Mouse (Mus musculus) neural tube, embryonic 12.5 days (tissue): ENCODE measurements around the gene Cnn2. TPM values are rescaled to one million over a fixed set of nuclear protein-coding genes. Genes with fewer than 3 reads are reported as not detected.

Experiments
- ATAC-seq: fragments of 200-750 bp; cut with Nextera tagmentation; 2 replicates; pipeline ENCODE4 v1.8.0; 2017; ENCODE audit warnings: low read depth, mild to moderate bottlenecking, moderate TSS enrichment, moderate library complexity; ENCODE audit not compliant: low FRiP score
- H3K27ac ChIP-seq: fragments of 300-500 bp; sonication (generic); 2 replicates; pipeline ENCODE4 v1.5.1; 2016
- H3K27me3 ChIP-seq: fragments of 300-500 bp; sonication (generic); replicated peaks from 2 replicates; pipeline ENCODE4 v1.6.1; 2016; ENCODE audit warnings: mild to moderate bottlenecking
- H3K36me3 ChIP-seq: fragments of 300-500 bp; sonication (generic); 2 replicates; pipeline ENCODE4 v1.6.1; 2016; ENCODE audit warnings: mild to moderate bottlenecking
- H3K4me1 ChIP-seq: fragments of 300-500 bp; sonication (generic); 2 replicates; pipeline ENCODE4 v1.6.1; 2016
- H3K4me2 ChIP-seq: fragments of 300-500 bp; sonication (generic); replicated peaks from 2 replicates; pipeline ENCODE4 v1.6.1; 2016; ENCODE audit warnings: mild to moderate bottlenecking
- H3K4me3 ChIP-seq: fragments of 300-500 bp; sonication (generic); 2 replicates; pipeline ENCODE4 v1.5.1; 2016
- H3K9ac ChIP-seq: fragments of 300-500 bp; sonication (generic); 2 replicates; pipeline ENCODE4 v1.6.1; 2016; ENCODE audit warnings: mild to moderate bottlenecking
- H3K9me3 ChIP-seq: fragments of 300-500 bp; sonication (generic); 2 replicates; pipeline ENCODE4 v1.6.1; 2016; ENCODE audit warnings: mild to moderate bottlenecking
- WGBS: fragments of 180-500 bp; shearing (Covaris S2); methylation state at CpG from one replicate; pipeline ENCODE4 v1.1.7; 2016; 5-methylcytosine and 5-hydroxymethylcytosine counted together
- polyA plus RNA-seq: library from polyadenylated mRNA; unstranded; fragments of >200 nt; fragmentation: Nextera tagmentation; extraction: Ambion mirVana; gene quantifications from 2 replicates; pipeline ENCODE4 v1.2.1, GENCODE M21; 2016

Gene Cnn2
- polyA plus RNA-seq, 1 experiment from 2014 or later = 107 TPM

DNA sequence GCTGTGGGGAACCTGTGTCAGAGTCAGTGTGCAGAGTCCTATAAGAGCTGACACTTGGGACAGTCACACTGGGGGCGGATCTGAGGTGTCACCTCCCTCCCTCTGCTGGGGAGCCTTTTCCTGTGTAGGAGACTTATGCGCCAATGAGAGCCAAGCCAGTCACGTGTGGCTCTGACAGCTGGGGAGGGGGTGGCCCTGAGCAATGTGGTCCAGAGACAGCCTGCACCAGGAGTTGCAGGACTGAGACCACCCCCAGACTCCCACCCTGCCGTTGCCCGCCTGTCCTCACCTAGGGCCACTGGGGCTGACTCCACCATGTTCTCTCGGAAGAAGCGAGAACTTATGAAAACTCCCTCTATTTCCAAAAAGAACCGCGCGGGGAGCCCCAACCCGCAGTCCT, 28.1 kb downstream of the Cnn2 start, which contains the start of gene Arhgap45:
Gene Arhgap45 (plus strand): TSS at position 143 of the 400 bp plus-strand sequence.
- WGBS = 67% methylated on average over 11 of the region's 11 CpGs

DNA sequence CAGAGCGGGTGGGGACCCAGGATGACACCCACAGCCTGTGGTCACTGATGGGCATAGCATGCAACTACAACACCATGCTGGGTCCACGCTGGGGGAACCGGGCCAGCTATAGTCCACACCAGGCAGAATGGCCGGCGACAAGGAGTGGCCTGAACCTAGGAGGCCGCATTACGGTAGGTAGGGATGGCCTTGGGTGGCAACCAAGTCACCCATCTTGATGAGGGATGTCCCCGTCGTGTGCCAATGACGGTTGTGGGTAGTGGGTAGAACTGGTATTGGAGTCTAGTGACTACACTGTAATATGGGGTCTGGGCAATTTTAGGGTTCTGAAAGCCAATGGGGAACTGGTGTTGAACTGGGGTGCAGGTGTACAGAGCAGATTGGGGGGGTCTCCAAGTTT, 28.5 kb downstream of the Cnn2 start:
- Histone ChIP-seq H3K4me2 (no peak overlapping the region), H3K27me3 (peaks cover 87% of the 10 kb centered on the region), H3K9me3 (no peaks in the 10 kb centered on the region), H3K4me3 (no peak overlapping the region), H3K36me3 (peaks cover 15% of the 10 kb centered on the region), H3K4me1 (peaks cover 10% of the 10 kb centered on the region), H3K27ac (no peak overlapping the region), H3K9ac (no peak overlapping the region)
- 83% methylated on average over 10 of the region's 10 CpGs for WGBS
- no peak for ATAC-seq

More for the DNA sequence above, 28.1 kb downstream of the Cnn2 start, which contains the start of gene Arhgap45:
- Histone ChIP-seq H3K4me1 (peaks cover 10% of the 10 kb centered on the region), H3K4me3 (no peak within 1 kb of the TSS), H3K27me3 (peaks cover 91% of the 10 kb centered on the region), H3K4me2 (no peak within 1 kb of the TSS), H3K36me3 (peaks cover 19% of the 10 kb centered on the region), H3K9ac (no peak within 1 kb of the TSS), H3K9me3 (peaks cover 2% of the 10 kb centered on the region; the same call in 1 of the 2 replicates), H3K27ac (no peak within 1 kb of the TSS)
- ATAC-seq = no peak

DNA sequence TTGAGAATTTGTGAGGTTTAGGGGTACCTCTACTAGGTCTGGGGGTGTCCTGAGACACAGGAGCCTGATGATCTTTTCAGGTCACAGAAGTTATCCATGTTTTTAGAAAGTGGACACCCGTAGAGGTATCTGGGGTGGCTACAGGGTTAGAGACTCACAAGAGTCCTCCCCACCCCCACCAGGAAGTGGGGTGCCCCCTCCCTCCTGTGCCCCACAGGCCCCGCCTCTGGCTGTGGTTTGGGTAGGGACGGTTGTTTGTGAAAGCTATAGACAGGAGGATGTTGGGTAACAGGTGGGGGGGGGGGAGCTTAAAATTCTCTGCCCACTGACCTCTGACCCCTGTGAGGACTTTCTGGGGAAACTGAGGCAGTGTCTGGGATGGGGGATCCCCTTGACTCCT, 29.0 kb downstream of the Cnn2 start:
- H3K27me3 ChIP-seq = peaks cover 83% of the 10 kb centered on the region
- no peak for ATAC-seq
- peaks cover 10% of the 10 kb centered on the region for H3K4me1 ChIP-seq
- H3K4me3 ChIP-seq = no peak overlapping the region
- no peak overlapping the region for H3K27ac ChIP-seq
- peaks cover 12% of the 10 kb centered on the region; the same call in 1 of the 2 replicates for H3K36me3 ChIP-seq
- H3K9ac ChIP-seq = no peak overlapping the region
- no peaks in the 10 kb centered on the region for H3K9me3 ChIP-seq
- no peak overlapping the region for H3K4me2 ChIP-seq
- WGBS = 63% methylated on average over 3 of the region's 3 CpGs

DNA sequence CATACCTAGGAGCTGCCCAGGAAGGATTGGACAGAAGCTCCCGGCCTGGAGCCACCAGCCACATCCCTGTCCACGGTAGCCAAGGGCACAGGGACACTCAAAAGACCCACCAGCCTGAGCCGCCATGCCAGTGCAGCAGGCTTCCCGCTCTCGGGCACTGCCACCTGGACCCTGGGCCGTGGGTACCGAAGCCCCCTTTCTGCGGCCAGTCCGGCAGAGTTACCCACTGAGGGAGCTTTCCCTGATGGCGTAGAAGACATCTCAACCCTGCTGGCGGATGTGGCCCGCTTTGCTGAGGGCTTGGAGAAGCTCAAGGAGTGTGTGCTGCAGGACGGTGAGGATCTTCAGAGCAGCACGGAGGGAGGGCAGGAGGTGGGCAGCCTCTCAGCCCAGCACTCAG, 29.4 kb downstream of the Cnn2 start:
- 77% methylated on average over 14 of the region's 14 CpGs for WGBS
- Histone ChIP-seq H3K36me3 (peaks cover 12% of the 10 kb centered on the region; the same call in 1 of the 2 replicates), H3K9me3 (no peaks in the 10 kb centered on the region), H3K4me3 (no peak overlapping the region), H3K4me2 (no peak overlapping the region), H3K27me3 (peaks cover 78% of the 10 kb centered on the region), H3K9ac (no peak overlapping the region), H3K4me1 (peaks cover 10% of the 10 kb centered on the region), H3K27ac (no peak overlapping the region)
- no peak for ATAC-seq

DNA sequence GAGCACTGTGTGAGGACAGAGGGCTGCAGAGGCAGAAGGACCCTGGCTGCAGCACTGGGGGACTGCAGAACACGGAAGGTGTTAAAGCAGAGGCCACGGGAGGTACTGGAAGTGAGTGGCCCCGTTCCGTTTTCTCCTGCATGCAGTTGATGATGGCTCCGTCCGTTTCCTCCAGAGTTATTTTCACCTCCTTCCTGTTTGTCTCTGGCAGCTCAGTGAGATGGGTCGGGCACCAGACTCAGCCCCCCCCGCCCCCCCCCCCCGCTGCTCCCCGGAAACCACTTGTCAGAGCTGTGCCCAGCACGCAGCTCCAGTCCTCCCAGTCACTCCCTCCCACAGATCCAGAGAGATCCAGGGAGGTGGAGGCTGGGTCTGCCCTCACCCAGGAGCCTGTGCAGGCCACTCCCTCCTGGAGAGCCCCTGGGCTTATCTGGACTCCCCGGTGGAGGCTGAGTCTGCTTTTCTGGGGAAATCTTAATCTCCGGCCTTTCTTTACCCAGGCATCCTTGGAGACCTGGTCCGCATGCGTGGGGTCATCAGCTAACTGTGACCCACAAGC, 30.4 kb downstream of the Cnn2 start:
- Histone ChIP-seq H3K36me3 (0 out of 2 replicates have a peak, but pooled peaks cover 7% of the 10 kb centered on the region), H3K4me2 (0 out of 2 replicates have a peak overlapping the region, but pooled peaks have one; percentile 40), H3K27ac (no peak overlapping the region), H3K27me3 (peaks cover 68% of the 10 kb centered on the region), H3K9ac (0 out of 2 replicates have a peak overlapping the region, but pooled peaks have one; percentile 3), H3K4me1 (peaks cover 10% of the 10 kb centered on the region), H3K9me3 (no peaks in the 10 kb centered on the region), H3K4me3 (no peak overlapping the region)
- WGBS = 10% methylated on average over 14 of the region's 15 CpGs
- no peak for ATAC-seq

DNA sequence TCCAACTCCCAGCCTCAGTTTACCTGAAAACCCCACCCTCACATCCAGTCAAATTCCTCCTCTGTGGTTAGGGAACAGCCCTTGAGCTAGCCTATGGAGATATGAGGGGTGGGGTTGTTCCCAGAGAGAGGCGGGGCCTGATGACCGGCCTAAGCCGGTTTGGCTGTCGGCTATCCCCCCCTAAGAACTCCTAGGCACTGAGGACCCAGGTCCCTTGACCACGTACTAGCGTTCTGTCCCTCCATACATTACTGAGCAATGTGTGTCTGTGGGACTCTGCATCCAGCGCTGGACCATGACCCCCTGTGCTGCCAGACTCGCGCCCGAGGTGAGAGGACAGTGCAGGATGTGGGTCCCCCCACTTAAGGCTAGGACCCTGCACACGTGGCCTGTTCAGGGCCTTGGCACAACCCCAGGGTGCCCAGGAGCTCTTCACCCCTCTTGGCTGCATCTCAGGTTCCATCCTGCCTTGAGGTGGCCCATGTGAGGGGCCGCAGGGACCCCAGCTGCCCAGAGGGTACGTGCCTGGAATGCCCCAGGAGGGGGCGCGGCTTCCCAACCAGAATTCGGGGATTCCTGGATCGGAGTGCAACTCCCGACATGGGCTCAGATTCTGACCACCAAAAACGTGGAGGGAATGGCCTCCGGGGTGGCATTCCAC, 31.2 kb downstream of the Cnn2 start:
- H3K9me3 ChIP-seq = no peaks in the 10 kb centered on the region
- H3K9ac ChIP-seq = peak overlapping the region; percentile 17; the same call in 1 of the 2 replicates
- peak overlapping the region; percentile 40 for H3K4me2 ChIP-seq
- peaks cover 60% of the 10 kb centered on the region for H3K27me3 ChIP-seq
- no peaks in the 10 kb centered on the region for H3K36me3 ChIP-seq
- no peak for ATAC-seq
- no peak overlapping the region for H3K27ac ChIP-seq
- H3K4me1 ChIP-seq = peaks cover 10% of the 10 kb centered on the region
- 6% methylated on average over 20 of the region's 20 CpGs for WGBS
- H3K4me3 ChIP-seq = no peak overlapping the region; the same call in 1 of the 2 replicates

DNA sequence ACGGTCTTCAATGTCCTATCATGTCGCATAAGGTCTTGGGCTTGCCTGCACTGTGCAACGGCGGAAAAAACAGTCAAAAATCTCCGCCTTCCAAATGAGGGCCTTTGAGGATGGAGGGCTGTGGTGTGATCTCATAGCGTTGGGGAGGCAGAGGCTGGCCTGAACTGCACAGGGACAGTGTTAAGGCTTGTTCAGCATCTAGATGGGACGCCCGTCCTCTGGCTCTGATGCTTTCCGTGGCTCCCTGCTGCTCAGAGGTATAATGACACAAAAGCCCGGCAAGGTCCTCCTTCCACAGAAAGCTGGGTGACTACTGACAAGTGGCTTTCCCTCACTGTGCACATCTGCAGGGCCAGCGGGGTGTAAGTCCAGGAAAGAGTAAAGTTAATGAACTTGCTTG, 31.8 kb downstream of the Cnn2 start:
- Histone ChIP-seq H3K27me3 (peaks cover 54% of the 10 kb centered on the region), H3K9ac (no peak overlapping the region)

DNA sequence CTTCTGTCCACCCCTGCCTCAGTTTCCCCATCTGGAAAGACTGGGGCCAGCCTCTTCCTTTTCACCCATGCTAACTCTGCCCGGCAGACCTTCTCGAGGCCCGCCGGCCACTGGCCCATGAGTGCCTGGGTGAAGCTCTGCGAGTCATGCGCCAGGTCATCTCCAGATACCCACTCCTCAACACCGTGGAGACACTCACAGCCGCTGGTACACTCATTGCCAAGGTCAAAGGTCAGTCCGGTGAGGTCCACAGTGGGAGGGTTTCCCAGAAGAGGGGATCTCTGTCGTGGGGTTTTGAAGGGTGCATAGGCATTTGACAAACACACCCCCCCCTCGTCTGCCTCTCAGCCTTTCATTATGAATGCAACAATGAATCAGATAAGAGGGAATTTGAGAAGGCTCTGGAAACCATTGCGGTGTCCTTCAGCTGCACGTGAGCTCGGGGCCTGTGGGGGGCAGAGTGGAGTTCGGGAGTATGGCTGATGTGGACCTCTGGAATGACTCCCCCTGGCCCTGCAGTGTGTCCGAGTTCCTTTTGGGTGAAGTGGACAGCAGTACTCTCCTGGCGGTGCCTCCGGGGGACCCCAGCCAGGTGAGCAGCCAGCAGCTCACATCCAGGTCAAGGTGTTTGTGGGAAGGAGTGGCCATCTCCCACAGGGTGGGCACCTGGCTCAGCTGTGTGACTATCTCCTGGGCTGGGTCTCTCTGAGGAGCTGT, 32.4 kb downstream of the Cnn2 start:
- Histone ChIP-seq H3K4me2 (peak overlapping the region; percentile 40; the same call in 1 of the 2 replicates), H3K4me1 (peaks cover 10% of the 10 kb centered on the region), H3K36me3 (no peaks in the 10 kb centered on the region), H3K4me3 (no peak overlapping the region), H3K27ac (no peak overlapping the region), H3K9me3 (no peaks in the 10 kb centered on the region), H3K27me3 (peaks cover 49% of the 10 kb centered on the region), H3K9ac (no peak overlapping the region)
- WGBS = 87% methylated on average over 18 of the region's 18 CpGs
- ATAC-seq = no peak

More for the DNA sequence above, 31.8 kb downstream of the Cnn2 start:
- no peak for ATAC-seq
- 23% methylated on average over 11 of the region's 11 CpGs for WGBS
- Histone ChIP-seq H3K9me3 (no peaks in the 10 kb centered on the region), H3K4me1 (peaks cover 10% of the 10 kb centered on the region), H3K4me3 (no peak overlapping the region), H3K4me2 (peak overlapping the region; percentile 40), H3K36me3 (no peaks in the 10 kb centered on the region), H3K27ac (no peak overlapping the region)

DNA sequence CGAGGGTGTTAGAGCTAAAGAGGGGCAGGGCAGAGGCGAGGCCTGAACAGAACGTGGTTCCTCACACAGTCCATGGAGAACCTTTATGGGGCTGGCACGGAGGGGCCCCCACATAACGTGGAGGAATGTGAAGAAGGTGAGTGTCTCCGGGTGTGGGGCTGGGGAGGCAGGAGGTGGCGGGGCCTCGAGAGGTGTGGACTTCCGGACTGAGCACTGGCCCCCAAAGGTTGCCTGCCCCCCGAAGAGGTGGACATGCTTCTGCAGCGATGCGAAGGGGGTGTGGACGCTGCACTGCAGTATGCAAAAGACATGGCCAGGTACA, 32.9 kb downstream of the Cnn2 start:
- Histone ChIP-seq H3K4me1 (peaks cover 10% of the 10 kb centered on the region), H3K27ac (no peak overlapping the region), H3K27me3 (peaks cover 43% of the 10 kb centered on the region), H3K36me3 (no peaks in the 10 kb centered on the region), H3K4me2 (no peak overlapping the region), H3K9ac (no peak overlapping the region), H3K9me3 (no peaks in the 10 kb centered on the region), H3K4me3 (no peak overlapping the region)
- no peak for ATAC-seq
- WGBS = 91% methylated on average over 13 of the region's 13 CpGs

DNA sequence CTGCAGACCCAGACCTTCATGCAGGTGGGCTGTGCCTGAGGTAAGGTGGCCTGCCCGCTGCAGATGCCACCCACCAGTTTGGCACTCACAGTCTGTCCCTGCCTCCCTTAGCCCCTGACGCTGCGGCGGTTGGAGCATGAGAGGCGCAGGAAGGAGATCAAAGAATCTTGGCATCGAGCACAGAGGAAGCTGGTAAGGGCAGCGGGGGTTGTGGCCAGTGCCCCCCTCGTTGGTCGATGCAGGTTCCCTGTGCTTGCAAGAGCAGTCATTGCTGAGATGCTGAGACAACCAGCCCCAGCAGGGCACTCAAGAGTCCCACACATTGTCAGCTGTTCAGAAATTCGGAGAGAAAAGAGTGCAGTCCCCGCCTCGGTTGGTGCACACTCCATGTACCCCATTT, 33.8 kb downstream of the Cnn2 start:
- peaks cover 35% of the 10 kb centered on the region for H3K27me3 ChIP-seq
- no peaks in the 10 kb centered on the region for H3K36me3 ChIP-seq
- no peak for ATAC-seq
- 92% methylated on average over 12 of the region's 12 CpGs for WGBS
- no peak overlapping the region for H3K27ac ChIP-seq
- no peaks in the 10 kb centered on the region for H3K9me3 ChIP-seq
- no peak overlapping the region for H3K4me2 ChIP-seq
- H3K9ac ChIP-seq = no peak overlapping the region
- peaks cover 10% of the 10 kb centered on the region for H3K4me1 ChIP-seq
- no peak overlapping the region for H3K4me3 ChIP-seq

DNA sequence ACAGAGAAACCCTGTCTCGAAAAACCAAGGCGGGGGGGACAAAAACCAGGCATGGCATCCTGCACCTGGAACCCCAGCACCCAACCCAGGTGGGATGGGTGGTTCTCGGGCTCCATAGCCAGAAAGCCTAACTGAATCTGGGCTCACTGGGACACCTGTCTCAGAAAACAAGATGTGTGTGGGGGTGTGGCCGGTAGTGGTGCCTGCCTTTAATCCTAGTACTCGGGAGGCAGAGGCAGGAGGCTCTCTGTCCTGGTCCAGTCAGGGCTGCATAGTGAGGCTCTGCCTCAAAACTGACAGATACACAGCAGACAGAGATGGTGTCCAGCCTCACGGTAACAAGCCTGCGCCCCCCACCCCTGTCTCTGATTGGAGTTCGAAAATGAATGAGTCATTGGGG, 34.4 kb downstream of the Cnn2 start:
- Histone ChIP-seq H3K9me3 (no peaks in the 10 kb centered on the region), H3K9ac (no peak overlapping the region), H3K4me1 (peaks cover 10% of the 10 kb centered on the region), H3K4me2 (no peak overlapping the region), H3K27ac (no peak overlapping the region), H3K27me3 (peaks cover 29% of the 10 kb centered on the region), H3K36me3 (no peaks in the 10 kb centered on the region), H3K4me3 (no peak overlapping the region)
- WGBS = 94% methylated on average over 8 of the region's 8 CpGs
- no peak for ATAC-seq

DNA sequence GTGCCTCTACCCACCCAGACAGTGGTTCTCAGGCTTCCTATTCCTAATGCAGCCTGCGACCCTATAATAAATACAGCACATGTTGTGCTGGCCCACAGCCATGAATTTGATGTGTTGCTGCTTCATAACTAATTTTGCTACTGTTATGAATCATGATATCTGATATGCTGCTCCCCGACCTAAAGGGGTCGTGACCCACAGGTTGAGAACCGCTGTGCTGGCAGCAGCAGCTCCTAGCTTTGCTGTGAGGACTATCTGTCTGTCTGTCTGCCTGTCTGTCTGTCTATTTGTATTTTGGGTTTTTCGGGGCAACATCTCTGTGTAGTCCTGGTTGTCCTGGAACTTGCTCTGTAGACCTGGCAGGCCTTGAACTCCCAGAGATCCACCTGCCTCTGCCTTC, 35.4 kb downstream of the Cnn2 start:
- no peak overlapping the region for H3K9ac ChIP-seq
- H3K4me1 ChIP-seq = peaks cover 10% of the 10 kb centered on the region
- H3K27me3 ChIP-seq = peaks cover 24% of the 10 kb centered on the region
- H3K9me3 ChIP-seq = no peaks in the 10 kb centered on the region
- H3K4me2 ChIP-seq = no peak overlapping the region
- H3K27ac ChIP-seq = no peak overlapping the region
- no peak overlapping the region for H3K4me3 ChIP-seq
- WGBS = 87% methylated on average over 5 of the region's 5 CpGs
- no peak for ATAC-seq
- H3K36me3 ChIP-seq = no peaks in the 10 kb centered on the region
